ENCODE assay signal across 8 mouse cellular contexts in the genomic region with DNA sequence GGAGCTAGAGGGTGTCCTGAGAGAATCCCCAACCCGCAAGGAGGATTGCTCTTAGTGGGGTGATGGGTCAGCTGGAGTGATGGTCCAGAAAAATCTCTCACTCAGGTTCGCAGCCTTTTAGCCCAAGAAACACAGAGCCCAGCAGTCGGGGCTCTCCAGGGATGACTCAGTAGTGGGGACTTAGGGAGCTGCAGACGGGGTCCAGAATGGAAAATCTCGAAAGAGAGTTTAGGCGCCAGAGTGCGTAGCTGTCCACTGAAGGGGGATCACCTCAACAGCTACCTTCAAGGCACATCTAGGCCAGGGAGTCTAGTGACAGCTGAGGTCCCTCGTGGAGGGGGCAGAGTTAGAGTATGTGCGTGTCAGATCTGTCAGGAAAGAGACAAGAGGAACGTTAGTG. TPM values are rescaled to one million over a fixed set of nuclear protein-coding genes. Genes with fewer than 3 reads are reported as not detected.
DNase-seq lines count a peak whose midpoint lies in the region; ATAC-seq lines count a peak whose summit lies in the region.
"Had no signal": no experiment of that assay in that cellular context is flagged by ENCODE, and none has a peak within 500 bp of the region (broad histone marks: within the 10 kb centered on the region; RNA-seq: fewer than 3 reads in every experiment).

No protein-coding gene starts in this region.

- DNase-seq in lung, postnatal 36 days, result no peak
- no peak for DNase-seq in urinary bladder, postnatal 10 days (ENCODE audit: low spot score)
- DNase-seq in testis, postnatal 14 days (ENCODE audit: low spot score), result no peak

- 0 out of 2 replicates have a peak, but pooled peaks have one; percentile 3 for ATAC-seq in lung, embryonic 15.5 days (ENCODE audit: borderline replicate concordance, extremely low read depth, low FRiP score, low TSS enrichment)
- no peak for ATAC-seq in forebrain, embryonic 13.5 days
- no peak for ATAC-seq in limb, embryonic 13.5 days (ENCODE audit: low FRiP score, low read depth)
- no peak for ATAC-seq in stomach, embryonic 15.5 days (ENCODE audit: insufficient read depth, low FRiP score, low read depth)
- ATAC-seq: Patski had no signal

- no peaks in the 10 kb centered on the region for H3K36me3 ChIP-seq in lung, embryonic 15.5 days
- H3K36me3 ChIP-seq in forebrain, embryonic 13.5 days (ENCODE audit: poor library complexity, severe bottlenecking), result no peaks in the 10 kb centered on the region
- no peaks in the 10 kb centered on the region for H3K36me3 ChIP-seq in limb, embryonic 13.5 days
- H3K36me3 ChIP-seq in stomach, embryonic 15.5 days, result no peaks in the 10 kb centered on the region

- peaks cover 49% of the 10 kb centered on the region for H3K27me3 ChIP-seq in lung, embryonic 15.5 days
- H3K27me3 ChIP-seq in forebrain, embryonic 13.5 days, result peaks cover 61% of the 10 kb centered on the region
- H3K27me3 ChIP-seq in limb, embryonic 13.5 days, result peaks cover 66% of the 10 kb centered on the region
- peaks cover 43% of the 10 kb centered on the region for H3K27me3 ChIP-seq in stomach, embryonic 15.5 days (replicated peaks)

- H3K4me1 ChIP-seq in lung, embryonic 15.5 days, result peaks cover 26% of the 10 kb centered on the region
- peaks cover 18% of the 10 kb centered on the region for H3K4me1 ChIP-seq in forebrain, embryonic 13.5 days
- peaks cover 19% of the 10 kb centered on the region for H3K4me1 ChIP-seq in limb, embryonic 13.5 days
- peaks cover 7% of the 10 kb centered on the region for H3K4me1 ChIP-seq in stomach, embryonic 15.5 days

- H3K9me3 ChIP-seq in lung, embryonic 15.5 days, result no peaks in the 10 kb centered on the region
- H3K9me3 ChIP-seq in forebrain, embryonic 13.5 days (replicated peaks), result no peaks in the 10 kb centered on the region
- no peaks in the 10 kb centered on the region for H3K9me3 ChIP-seq in limb, embryonic 13.5 days
- no peaks in the 10 kb centered on the region for H3K9me3 ChIP-seq in stomach, embryonic 15.5 days

- peak overlapping the region; percentile 46 for H3K4me3 ChIP-seq in lung, embryonic 15.5 days
- peak overlapping the region; percentile 46 for H3K4me3 ChIP-seq in forebrain, embryonic 13.5 days
- peak overlapping the region; percentile 52 for H3K4me3 ChIP-seq in limb, embryonic 13.5 days
- peak overlapping the region; percentile 41 for H3K4me3 ChIP-seq in stomach, embryonic 15.5 days (replicated peaks)

- WGBS in lung, embryonic 15.5 days, result 18% methylated on average over 10 of the region's 10 CpGs
- 16% methylated on average over 10 of the region's 10 CpGs for WGBS in forebrain, embryonic 13.5 days
- 16% methylated on average over 10 of the region's 10 CpGs for WGBS in limb, embryonic 13.5 days
- whole genome bisulfite sequencing in stomach, embryonic 15.5 days, result 24% methylated on average over 10 of the region's 10 CpGs

- H3K4me2 ChIP-seq in lung, embryonic 15.5 days, result peak overlapping the region; percentile 94
- peak overlapping the region; percentile 70 for H3K4me2 ChIP-seq in forebrain, embryonic 13.5 days
- peak overlapping the region; percentile 88 for H3K4me2 ChIP-seq in limb, embryonic 13.5 days (replicated peaks)
- H3K4me2 ChIP-seq in stomach, embryonic 15.5 days, result peak overlapping the region; percentile 74

- H3K9ac ChIP-seq in lung, embryonic 15.5 days, result peak overlapping the region; percentile 47; the same call in 1 of the 2 replicates
- peak overlapping the region; percentile 65 for H3K9ac ChIP-seq in forebrain, embryonic 13.5 days
- peak overlapping the region; percentile 64 for H3K9ac ChIP-seq in limb, embryonic 13.5 days
- H3K9ac ChIP-seq in stomach, embryonic 15.5 days, result no peak overlapping the region

- H3K27ac ChIP-seq in lung, embryonic 15.5 days, result no peak overlapping the region
- no peak overlapping the region for H3K27ac ChIP-seq in forebrain, embryonic 13.5 days
- no peak overlapping the region for H3K27ac ChIP-seq in limb, embryonic 13.5 days
- no peak overlapping the region for H3K27ac ChIP-seq in stomach, embryonic 15.5 days

RNA-seq across cellular contexts. Expression of a gene that starts 0.3 kb away (rescaled TPM):
- 0.78 and 0.89 TPM in 2 replicates for polyA plus RNA-seq in lung, embryonic 15.5 days (2015; fragmentation: Nextera tagmentation; extraction: Ambion mirVana)
- polyA plus RNA-seq in forebrain, embryonic 13.5 days (2015; fragmentation: Nextera tagmentation; extraction: Ambion mirVana), result 2.1 and 2.2 TPM in 2 replicates
- 1.8 and 2.6 TPM in 2 replicates for polyA plus RNA-seq in limb, embryonic 13.5 days (2015; fragmentation: Nextera tagmentation; extraction: Ambion mirVana)
- polyA plus RNA-seq in stomach, embryonic 15.5 days (2015; fragmentation: Nextera tagmentation; extraction: Ambion mirVana), result 4.7 and 4.9 TPM in 2 replicates
- polyA plus RNA-seq: Patski had no signal
